Mouse (Mus musculus) left cerebral cortex, adult 11 months (tissue): ENCODE measurements at regions not wholly inside any gene's neighbourhood (a gene's known extent, or its start where the extent isn't known, plus 50 kb on each side); places are given as distances from the start of the nearest gene placed in this dataset.

Source experiments
- DNase-seq: peaks from one replicate; pipeline ENCODE4 v3.0.0; 2022; ENCODE audit warnings: low spot score

DNA sequence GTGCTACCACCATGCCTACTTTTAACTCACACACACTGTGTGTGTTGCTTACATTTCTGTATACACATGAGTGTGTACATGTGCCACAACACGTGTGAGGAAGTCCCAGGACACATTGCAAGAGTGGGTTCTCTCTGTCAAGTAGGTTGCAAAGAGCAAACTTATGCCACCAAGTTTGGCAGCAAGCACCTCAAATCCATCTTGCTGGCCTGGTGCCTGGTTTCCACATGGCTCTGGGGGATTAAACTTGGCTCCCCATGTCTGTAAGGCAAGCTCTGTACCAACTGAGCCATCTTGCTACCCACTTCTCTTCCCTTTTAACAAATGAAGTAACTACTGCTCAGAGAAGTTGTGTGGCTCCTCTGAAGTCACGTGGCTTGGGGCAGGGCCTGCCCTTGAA, 145.3 kb upstream of the Sdk2 start:
- no peak for DNase-seq

DNA sequence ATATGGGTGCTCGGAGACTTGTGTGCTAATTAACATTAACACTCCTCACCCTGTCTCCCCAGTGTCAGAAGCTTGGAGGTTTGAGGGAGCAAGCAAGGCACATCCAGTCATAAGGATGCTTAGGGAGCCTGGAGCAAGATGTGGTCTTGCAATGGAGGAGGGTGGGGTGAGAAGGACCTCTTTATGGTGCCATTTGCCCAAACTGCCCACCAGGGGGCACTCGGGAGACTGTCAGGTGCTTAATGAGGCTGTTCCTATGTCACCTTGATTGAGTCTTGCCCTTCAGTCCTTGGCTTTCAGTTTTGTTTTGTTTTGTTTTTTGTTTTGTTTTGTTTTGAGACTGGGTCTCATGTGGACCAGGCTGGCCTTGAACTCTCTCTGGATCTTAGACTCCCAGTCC, 138.3 kb upstream of the Sdk2 start:
- DNase-seq = no peak

DNA sequence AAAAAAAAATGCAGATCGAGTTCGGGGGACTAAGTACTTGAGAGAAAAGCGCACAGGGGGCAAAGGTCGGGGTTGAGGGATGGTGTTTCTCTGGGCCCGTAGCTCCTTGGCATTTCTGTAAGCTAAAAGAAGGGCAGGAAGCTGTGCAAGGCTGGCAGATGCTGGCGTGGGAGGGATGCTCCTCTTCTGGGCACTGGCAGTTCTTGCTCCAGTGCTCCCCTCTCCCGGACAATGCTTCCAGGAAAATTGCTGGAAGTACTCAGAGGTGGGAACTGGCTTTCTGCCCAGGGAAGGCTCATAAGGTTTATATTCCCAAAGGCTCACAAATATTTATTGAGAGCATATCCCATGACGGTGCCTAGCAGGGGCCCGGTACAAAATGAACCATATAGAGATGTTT, 136.6 kb upstream of the Sdk2 start:
- no peak for DNase-seq

DNA sequence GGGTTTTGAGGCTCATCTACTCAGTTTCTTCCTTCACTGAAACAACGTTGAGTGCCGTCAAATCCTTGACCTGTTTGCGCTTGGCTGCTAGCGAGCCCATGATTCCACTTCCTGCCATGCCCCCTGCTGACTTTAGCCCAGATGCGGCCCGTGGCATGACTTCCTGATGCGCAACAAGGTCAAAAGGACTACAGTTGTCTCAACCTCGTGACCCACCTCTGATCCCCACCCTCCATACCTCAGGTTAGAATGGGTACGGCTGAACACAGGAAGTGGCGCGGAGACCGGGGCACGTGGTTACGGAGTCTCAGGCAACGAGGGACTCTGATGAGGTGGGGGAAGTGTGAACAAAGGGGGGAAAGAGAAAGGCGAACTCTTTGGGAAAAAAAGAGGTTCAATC, 135.6 kb upstream of the Sdk2 start:
- DNase-seq = no peak

DNA sequence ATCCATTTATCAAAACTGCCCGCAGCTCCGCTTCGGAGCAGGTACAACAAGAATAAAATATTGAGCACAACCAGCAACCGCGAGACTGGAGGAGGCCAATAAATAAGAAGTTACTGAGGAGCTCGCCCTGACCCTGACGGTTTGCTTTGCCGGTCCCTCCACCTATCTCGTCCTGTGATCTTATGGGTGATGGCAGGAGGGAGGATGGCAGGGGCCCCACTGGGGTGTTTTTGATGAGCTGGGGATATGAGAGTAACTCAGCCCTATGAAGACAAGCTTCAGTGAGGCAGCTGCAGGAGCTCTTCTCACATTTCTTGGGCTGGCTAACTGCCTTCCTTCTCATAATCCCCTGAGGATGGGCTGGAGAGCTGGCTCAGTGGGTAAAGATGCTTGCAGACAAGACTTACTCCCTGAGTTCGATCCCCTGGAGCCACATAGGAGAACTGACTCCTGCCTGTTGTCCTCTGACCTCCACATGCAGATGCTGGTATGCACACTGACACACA, 132.3 kb upstream of the Sdk2 start:
- DNase-seq = no peak

DNA sequence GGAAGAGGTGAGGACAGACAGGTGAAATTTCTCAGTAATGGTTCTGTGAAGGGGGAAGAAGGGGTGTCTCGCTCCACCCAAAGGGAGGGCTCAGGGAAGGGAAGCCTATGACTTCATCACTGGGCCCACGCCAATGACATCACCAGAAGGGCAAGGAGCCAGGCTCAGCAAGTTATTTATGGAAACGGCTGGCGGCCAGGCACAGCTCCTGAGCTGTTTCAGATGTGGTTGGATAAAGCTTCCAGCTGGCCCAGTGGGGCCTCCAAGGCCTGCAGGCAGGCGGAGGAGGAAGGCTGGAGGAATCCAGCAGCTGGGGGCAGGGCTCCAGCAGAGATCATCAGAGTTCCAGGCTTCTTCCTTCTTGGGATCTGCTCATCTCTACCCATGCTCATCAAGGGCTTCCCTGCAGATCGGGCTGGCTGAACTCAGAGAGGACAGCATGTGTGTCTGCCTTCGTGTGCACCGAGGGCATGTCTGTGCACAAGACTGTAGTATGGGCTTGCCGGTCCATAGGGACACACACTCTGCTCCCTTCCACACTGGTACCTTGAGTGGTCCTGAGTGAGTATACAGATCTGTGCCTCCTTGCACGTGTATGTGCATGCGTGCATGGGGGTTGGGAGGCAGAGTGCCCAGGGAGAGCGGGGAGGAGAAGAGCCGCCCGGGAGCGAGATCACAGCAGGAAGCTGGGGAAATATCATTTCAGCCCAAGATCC, 131.6 kb upstream of the Sdk2 start:
- DNase-seq = peak; percentile 85

DNA sequence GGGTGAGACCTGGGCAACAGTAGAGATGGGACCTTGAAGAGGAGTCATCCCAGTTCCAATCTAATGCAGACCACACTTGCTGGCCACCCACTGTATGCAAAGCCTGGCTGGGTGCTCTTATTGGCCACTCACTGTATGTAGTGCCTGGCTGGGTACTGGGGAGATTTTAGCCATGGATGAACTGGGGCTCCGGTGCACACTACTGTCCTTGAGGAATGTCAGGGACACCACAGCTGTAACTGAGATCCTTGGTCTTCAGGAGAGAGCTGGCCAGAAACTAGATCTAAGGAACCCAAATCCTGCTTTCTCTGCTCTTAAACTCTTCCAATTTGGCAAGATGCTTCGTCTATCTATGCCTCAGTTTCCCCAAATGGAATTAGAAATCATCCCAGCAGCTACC, 128.4 kb upstream of the Sdk2 start:
- no peak for DNase-seq

DNA sequence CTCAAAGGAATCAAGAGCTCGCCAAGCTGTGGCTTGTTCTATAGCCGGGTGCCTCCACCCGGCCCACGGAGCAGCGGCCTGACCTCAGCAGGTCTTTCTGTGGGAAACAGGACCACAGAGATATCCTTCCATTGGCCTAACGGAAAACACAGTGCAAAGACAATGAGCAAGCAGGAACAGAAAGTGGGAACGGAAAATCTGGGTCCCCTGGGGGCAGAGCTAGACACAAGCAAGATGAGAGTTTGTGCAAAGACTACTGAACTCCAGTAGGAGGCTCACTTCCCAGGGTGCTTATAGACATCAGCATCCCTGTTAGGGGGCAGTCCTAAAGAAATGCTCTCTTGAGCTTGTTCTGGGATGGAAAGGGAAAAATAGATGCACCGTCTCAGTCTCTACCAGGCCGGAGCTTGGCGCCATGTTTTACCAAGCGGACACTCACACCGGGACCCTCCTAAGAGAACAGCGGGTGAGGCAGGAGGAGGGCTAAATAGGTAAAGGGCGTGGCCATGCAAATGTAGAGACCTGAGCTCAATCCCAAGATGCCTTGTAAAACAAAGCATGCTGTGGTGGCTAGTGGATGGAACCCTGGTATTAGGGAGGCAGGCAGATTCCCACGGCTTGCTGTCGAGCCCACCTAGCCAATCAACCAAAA, 127.3 kb upstream of the Sdk2 start:
- no peak for DNase-seq

DNA sequence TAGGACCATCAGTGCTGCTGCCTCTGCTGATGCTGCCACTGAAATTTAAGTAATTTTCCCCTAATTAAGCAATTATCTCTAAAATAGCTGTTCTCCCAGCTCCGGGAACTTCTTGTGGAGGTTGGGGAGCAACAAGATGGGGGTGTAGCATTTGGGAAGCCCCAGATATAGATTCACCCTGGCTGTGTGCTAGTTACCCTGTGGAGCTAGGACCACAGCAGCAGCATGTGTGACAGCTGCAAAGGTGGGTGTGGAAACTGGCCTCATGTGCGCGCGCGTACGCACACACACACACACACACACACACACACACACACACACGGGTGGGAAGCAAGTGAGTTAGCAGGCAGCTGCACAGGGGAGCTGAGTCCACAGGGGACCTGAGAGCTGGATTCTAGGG, 126.2 kb upstream of the Sdk2 start:
- peak; percentile 63 for DNase-seq

DNA sequence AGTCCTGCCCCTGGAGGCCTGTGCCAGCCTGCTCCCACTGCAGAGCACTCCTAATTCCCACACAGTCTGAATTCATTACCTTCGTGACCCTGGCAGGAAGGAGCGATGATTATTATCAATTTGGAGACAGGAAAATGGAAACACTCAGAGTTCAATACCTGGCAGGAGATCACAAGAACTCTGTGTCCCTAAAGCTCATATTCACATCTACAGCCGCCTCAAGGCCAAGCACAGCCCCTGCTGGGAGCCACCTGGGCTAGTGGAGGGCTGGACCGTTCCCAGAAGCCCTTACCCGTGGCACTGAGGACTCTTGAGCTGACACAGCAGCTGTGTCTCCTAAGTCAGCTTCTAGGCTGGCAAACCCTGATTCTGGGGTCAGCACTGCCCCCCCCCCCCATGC, 124.8 kb upstream of the Sdk2 start:
- no peak for DNase-seq

DNA sequence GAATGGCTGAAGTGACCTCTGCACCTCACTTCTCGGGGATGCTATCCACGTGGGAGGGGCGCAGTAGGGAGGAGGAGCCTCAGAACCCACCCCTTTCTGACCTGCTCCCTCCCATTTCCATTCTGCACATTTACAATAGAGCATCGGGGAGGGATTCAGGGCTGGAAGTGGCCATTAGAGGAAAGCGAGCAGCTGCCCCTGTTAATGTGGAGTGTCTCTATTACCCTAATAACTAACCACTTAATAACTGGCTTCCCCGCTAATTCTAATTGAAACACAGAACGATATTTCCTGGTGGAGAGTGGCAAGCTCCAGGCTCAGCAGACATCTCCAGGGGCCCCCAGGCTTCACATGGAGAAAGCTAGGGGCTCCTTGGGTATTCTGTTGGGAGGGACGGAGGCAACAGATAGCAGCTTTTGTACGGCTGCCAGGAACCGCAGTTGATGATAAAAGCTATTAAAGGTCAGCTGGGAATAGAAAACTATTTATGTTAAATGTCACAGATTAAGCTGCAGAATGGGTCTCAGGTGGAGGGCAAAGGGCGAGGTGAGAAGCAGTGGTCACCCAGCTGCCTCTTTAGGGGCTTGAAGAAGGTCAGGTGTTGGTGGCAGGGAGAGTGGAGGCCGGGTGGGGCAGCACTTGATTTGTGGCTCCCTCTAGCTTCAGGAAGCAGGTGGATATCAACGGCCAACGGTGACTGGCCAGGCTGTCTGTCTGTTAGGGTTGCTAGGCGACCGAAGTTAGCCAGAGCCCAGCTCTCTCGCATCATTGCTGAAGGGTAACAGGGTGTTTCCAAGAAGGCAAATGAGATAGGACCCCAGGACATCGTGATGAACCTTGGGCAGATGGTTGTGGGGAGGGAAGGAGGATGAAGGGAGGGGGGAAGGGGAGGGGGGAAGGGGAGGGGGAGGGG, 118.4 kb upstream of the Sdk2 start:
- no peak for DNase-seq

DNA sequence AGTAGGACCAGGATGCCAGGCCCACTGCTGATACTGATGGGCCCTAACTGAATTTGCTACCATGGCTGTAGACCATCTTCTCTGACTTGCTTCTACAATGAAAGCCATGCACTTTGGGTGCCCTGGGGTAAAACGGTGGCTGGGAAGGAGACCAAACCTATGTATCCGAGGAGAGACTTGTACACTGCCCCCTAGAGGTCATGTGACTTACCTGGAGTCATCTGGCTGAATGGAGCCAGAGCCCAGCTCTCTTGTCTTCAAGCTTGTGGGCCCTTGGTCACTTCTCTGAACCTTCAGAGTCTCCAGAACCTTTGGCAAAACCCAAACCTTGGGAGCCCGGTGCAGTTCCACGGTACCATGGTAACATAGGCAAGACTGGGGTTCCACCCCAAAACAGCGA, 117.6 kb upstream of the Sdk2 start:
- DNase-seq = no peak

DNA sequence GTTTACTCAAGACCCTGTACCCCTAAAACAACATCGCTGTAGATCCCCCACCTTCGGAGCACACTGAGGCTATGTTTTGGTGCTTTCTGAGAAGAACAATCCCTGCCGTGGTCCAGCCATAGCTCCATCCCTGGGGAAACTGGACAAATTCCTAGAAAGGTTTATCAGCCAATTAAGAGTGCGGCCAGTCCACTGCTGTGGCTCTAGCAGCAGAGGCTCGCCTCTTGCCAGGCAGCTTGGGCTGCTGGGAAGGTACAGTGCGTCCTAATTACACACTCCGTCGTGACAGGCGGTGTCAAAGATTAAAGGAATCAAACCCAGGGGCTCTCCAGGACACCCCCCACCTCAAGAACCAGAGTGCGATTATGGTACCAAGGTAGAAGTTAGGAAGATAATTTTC, 116.4 kb upstream of the Sdk2 start:
- no peak for DNase-seq

DNA sequence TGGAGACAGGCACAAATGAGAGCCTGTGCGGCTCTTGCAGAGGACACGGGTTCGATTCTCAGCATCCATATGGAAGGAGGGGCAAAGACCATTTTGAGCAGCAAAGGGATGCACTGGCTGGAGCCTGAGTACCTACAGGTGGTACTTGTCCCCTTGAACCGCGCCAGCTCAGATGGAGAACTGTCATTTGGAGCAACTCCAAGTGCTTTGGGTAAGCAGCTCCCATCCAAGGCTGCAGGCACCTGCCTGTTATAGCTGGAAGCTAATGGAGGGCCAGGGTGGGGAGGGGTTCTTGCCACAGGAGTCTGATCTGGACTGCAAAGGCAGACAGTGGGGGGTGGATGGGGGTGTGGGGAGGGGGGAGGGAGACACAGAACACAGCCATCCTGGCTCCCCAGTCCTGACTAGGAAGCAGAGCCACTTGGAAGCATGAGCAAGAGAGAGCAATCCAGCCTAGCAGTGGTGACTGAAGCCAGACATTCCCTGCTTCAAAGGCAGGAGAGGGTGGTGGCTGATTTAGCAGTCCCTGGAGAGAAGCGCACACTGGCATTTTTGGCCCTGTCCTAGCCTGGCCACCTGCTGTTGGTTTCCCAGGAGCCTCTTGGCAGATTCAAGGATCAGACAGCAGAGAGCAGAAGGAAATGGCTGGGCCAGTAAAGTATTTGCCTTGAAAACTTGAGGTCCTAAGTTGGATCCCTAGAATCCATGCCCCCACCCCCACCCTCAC, 112.1 kb upstream of the Sdk2 start:
- no peak for DNase-seq

DNA sequence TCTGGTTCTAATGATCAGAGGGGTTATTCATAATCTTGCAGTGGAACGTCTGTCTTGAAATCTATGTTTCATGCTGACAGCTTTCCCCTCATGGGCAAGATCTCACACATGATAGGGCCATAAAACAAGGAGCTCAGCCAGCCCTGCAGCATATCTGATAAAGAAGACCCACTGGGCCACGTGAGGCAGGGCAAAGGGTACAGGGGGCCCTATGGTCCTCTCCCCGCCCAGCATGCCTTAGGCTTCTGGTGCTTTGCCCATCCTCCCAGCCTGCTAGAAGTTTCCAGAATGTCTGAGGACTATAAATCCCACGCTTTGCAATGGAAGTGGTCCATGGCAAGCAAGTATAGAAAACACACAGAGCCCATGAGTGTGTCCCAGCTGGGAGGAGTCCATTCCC, 110.9 kb upstream of the Sdk2 start:
- DNase-seq = no peak

DNA sequence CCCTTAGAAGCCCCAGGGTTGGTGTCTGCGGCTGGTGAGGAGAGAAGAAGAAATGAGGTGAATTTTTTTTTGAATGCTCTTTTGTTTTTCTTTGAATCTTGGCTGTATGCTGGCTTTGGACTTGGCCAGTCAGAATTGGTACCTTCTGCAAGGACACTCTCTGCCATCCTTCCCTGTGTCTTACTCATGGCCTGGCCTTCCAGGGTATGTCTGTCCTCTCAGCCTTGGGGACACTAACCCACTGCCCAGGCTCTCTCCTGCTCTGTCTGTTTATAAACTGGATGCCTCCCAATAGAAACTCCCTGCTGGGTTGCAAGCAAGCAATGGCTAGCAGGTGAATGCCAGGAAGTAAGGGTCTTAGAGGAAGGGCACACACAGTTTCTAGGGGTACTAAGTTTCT, 110.4 kb upstream of the Sdk2 start:
- no peak for DNase-seq

DNA sequence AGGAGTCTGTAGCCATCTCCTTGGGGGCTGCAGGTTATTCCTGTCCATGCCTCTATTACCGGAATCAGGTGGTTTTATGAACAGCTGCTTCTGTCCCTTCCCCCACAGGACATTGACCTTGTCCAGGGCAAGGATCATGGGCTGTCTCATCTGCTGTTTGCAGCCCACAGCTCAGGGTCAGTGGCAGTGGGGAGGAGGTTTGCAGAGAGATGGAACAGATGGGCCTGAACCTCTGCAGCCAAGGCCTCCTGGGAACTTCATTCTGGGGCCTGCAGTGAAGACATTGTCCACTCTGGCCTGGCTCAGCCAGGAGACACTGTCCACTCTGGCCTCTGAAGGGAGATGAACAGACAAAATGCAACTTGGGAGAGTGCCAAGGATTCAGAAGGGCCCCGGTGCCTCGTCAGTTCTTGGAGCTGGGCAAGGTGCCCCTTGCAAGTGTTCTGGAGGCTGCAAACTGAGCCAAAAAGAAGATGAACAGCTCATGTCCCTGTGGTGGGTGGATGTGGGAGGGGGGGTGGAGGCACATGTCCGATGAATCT, 109.9 kb upstream of the Sdk2 start:
- no peak for DNase-seq

DNA sequence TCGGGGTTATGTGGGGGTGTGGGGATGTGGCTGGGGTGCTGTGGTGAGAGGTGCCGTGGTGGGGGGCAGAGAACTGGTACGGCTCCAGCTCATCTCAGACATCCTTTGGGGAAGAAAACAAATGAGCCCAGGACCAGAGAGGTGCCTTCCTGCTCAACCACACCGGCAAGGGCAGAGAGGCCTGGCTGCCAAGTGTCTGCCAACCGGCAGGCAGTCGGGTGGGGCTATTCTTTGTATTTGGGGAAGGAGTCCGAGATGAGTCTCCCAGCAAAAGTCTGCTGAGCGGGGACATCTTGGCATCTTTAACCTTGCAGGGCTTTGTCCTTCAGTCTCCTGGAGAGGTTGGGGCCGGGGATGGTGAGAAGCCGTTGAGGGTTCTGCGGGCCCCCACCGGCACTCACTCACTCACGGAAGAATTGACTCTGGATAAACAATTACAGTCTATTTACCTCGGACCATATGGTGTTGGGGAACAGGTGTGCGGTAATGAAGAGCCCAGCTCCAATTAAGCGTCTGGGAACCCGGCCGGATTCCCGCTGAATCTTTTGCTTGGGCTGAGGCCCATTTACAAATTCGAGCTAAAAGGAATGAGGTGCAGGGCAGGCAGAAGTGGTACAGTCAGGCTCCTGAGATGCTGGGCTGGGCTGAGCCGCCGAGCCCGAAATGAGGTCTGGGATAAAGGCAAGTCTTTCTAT, 108.7 kb upstream of the Sdk2 start:
- no peak for DNase-seq

DNA sequence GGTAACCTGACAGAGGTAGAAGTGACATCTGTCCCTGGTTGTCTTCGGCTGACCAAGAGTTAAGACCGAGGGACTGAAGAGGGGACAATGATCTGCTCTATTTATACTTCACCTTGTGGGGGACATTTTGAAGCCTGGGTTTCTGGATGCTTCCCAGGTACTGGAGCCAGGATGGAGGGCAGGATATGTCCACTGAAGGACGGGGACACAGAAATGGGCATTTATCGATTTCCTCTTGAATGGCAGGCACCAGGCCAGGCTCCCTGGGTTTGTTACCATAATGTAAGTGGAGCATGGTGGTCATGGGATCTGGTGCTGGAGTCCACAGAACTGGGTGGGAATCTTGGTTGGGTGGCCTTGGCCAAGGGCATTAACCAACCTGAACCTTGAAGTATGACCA, 108.0 kb upstream of the Sdk2 start:
- no peak for DNase-seq

DNA sequence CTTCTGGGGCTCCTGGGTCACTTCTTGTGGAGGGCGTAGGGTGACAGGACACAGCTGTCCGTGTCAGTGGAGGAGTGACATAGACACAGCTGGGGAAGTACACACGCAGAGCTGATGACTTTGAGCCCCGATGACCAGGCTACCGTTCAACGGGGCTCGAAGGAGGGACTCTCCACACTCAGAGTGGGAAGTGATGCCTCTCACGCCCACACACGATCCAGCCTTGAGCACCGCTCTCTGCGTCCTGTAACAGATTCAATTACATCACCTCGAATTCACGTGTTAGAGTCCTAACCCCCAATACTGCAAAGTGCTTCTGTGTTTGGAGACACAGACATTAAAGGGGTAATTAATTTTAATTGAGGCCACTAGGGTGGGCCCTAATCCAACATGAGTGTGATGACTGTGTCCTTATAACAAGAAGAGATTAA, 101.4 kb upstream of the Sdk2 start:
- DNase-seq = no peak

DNA sequence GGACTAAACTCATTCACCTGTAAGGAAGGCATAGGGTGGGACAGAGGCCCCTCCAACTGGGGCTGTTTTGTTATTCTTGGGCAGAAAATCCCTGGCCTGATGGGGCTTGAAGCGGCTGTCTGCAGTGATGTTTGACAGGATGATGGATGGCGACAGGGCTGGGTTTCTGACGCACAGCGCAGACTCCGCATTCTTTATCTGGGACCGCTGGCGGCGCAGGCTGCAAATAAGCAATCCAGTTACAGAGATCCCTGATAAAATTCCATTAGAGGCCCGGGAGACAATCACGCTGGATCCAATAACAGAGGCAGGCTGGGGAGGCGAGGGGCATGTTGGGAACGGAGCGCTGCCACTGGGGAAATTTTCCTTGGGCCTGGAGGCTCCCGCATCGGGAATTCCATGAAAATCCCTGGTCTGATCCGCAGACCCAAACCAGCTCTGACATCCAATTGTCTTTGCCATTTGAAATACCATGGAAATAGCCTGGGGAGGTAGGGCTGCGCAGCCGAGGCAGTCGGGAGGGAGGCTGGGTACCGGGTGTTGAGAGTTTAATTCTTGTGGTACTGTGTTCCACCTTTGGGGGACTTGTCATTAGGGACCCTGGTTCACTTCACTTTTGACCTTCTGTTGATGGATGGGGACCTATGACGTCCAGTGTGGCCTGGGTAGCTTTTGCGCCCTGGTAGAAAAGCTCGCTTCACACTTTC, 99.0 kb upstream of the Sdk2 start:
- DNase-seq = no peak
